ENCODE assay signal across 8 mouse cellular contexts in the genomic region with DNA sequence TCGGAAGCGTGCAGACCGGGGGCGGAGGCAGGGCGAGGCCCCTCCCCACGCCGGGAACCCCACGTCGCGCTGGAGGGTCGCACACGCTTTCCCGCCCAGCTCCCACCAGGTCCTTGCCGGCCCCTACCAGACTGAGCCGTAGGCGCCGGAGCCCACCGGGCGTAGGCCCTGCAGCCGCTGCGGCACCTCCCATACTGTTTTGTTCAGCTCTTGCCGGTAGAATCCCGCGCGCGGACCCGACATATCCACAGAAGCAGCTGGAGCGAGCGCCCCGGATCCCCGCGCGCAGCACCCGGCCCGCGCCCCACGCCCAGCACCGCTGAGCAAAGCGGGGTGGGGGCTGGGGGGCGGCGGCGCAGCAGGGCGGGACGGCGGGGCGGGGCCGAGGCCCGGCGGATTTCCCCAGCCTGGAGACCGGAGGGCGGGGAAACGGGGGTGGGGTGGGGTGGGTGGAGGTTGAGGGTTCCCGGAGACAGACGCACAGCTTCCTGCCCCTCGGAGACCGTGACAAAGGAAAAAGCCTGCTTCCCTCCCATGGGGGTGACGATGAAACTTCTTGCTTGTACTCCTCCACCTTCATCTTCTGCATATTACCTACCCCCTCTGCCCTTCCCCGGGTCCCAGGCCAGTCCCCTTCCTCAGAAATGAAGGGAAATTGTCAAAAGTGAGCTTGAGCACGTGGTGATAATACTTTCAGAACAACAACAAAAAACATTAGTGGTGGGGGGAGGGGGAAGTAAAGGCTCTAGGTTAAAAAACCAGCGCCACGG. TPM values are rescaled to one million over a fixed set of nuclear protein-coding genes. Genes with fewer than 3 reads are reported as not detected.
DNase-seq lines count a peak whose midpoint lies in the region; ATAC-seq and TF ChIP-seq lines count a peak whose summit lies in the region.

Gene Mapk11, minus strand, starts transcription at position 358 of the 770 bp plus-strand sequence.

- no peaks in the 10 kb centered on the region for H3K9me3 ChIP-seq in forebrain, embryonic 12.5 days
- no peaks in the 10 kb centered on the region for H3K9me3 ChIP-seq in hindbrain, embryonic 16.5 days (ENCODE audit: control insufficient read depth, low read length)
- no peaks in the 10 kb centered on the region for H3K9me3 ChIP-seq in limb, embryonic 10.5 days (replicated peaks)
- H3K9me3 ChIP-seq in midbrain, embryonic 11.5 days (ENCODE audit: control insufficient read depth, low read length) = no peaks in the 10 kb centered on the region

- under 1% methylated on average over 55 of the region's 61 CpGs for WGBS in forebrain, embryonic 12.5 days
- WGBS in hindbrain, embryonic 16.5 days = 1% methylated on average over 33 of the region's 61 CpGs
- WGBS in limb, embryonic 10.5 days = under 1% methylated on average over 61 of the region's 61 CpGs
- WGBS in midbrain, embryonic 11.5 days = 2% methylated on average over 48 of the region's 61 CpGs
- WGBS in thymus, adult 2 months = 1% methylated on average over 52 of the region's 61 CpGs

- peak; percentile 87 for DNase-seq in CD4-positive, CD25-positive, alpha-beta regulatory T cell, adult 2 months (ENCODE audit: low read depth, low spot score)
- peak; percentile 67 for DNase-seq in MN1 (ENCODE audit: low spot score)
- DNase-seq in limb, embryonic 10.5 days (ENCODE audit: low spot score) = peak; percentile 69
- DNase-seq in midbrain, embryonic 11.5 days (ENCODE audit: low spot score, missing footprints) = peak; percentile 95
- DNase-seq in thymus, adult 2 months = peak; percentile 67
- DNase-seq in urinary bladder, postnatal 25 days (ENCODE audit: low spot score) = no peak

- H3K27me3 ChIP-seq in forebrain, embryonic 12.5 days = peaks cover 13% of the 10 kb centered on the region
- no peaks in the 10 kb centered on the region for H3K27me3 ChIP-seq in hindbrain, embryonic 16.5 days (replicated peaks; ENCODE audit: control insufficient read depth, insufficient read depth, low read length)
- peaks cover 55% of the 10 kb centered on the region for H3K27me3 ChIP-seq in limb, embryonic 10.5 days (ENCODE audit: low read depth, poor library complexity, severe bottlenecking)
- H3K27me3 ChIP-seq in midbrain, embryonic 11.5 days (ENCODE audit: control insufficient read depth, insufficient read depth, low read length) = peaks cover 8% of the 10 kb centered on the region; the same call in 1 of the 2 replicates
- H3K27me3 ChIP-seq in thymus, adult 2 months (ENCODE audit: control insufficient read depth, insufficient read depth, low read length) = peaks cover 5% of the 10 kb centered on the region

- H3K4me3 ChIP-seq in forebrain, embryonic 12.5 days (replicated peaks) = peak within 1 kb of the TSS; percentile 69
- H3K4me3 ChIP-seq in hindbrain, embryonic 16.5 days (ENCODE audit: low read length) = peak within 1 kb of the TSS; percentile 83
- H3K4me3 ChIP-seq in limb, embryonic 10.5 days = peak within 1 kb of the TSS; percentile 79
- H3K4me3 ChIP-seq in midbrain, embryonic 11.5 days (ENCODE audit: low read depth, low read length) = peak within 1 kb of the TSS; percentile 59
- H3K4me3 ChIP-seq in thymus, adult 2 months (ENCODE audit: control insufficient read depth, insufficient read depth, low read length) = peak within 1 kb of the TSS; percentile 89

- no peak for TF ChIP-seq CTCF in thymus, adult 2 months (IDR thresholded peaks at IDR 0.05; ENCODE audit: borderline replicate concordance, control insufficient read depth, extremely low read depth, insufficient read depth, low read length, poor library complexity)

- peaks cover 54% of the 10 kb centered on the region for H3K4me1 ChIP-seq in forebrain, embryonic 12.5 days
- peaks cover 38% of the 10 kb centered on the region for H3K4me1 ChIP-seq in hindbrain, embryonic 16.5 days (ENCODE audit: control insufficient read depth, insufficient read depth, low read depth, low read length)
- H3K4me1 ChIP-seq in limb, embryonic 10.5 days = peaks cover 61% of the 10 kb centered on the region
- H3K4me1 ChIP-seq in midbrain, embryonic 11.5 days (ENCODE audit: control insufficient read depth, insufficient read depth, low read length) = peaks cover 47% of the 10 kb centered on the region
- H3K4me1 ChIP-seq in thymus, adult 2 months (replicated peaks; ENCODE audit: control insufficient read depth, insufficient read depth, low read length) = peaks cover 46% of the 10 kb centered on the region

- H3K4me2 ChIP-seq in forebrain, embryonic 12.5 days = peak within 1 kb of the TSS; percentile 79
- H3K4me2 ChIP-seq in hindbrain, embryonic 16.5 days (ENCODE audit: low read length) = peak within 1 kb of the TSS; percentile 90
- peak within 1 kb of the TSS; percentile 81 for H3K4me2 ChIP-seq in midbrain, embryonic 11.5 days

- peak; percentile 66 for ATAC-seq in forebrain, embryonic 12.5 days (ENCODE audit: low FRiP score)
- ATAC-seq in hindbrain, embryonic 16.5 days = peak; percentile 69
- ATAC-seq in midbrain, embryonic 11.5 days (ENCODE audit: low FRiP score) = peak; percentile 63

- 0 out of 2 replicates have a peak, but pooled peaks have one; percentile 36 for TF ChIP-seq POLR2A in thymus, adult 2 months (IDR thresholded peaks at IDR 0.05; ENCODE audit: control insufficient read depth, extremely low read depth, insufficient read depth, low read length, poor library complexity)

- peaks cover 27% of the 10 kb centered on the region for H3K36me3 ChIP-seq in forebrain, embryonic 12.5 days (replicated peaks)
- 0 out of 2 replicates have a peak, but pooled peaks cover 3% of the 10 kb centered on the region for H3K36me3 ChIP-seq in hindbrain, embryonic 16.5 days (ENCODE audit: control insufficient read depth, insufficient read depth, low read length)
- H3K36me3 ChIP-seq in limb, embryonic 10.5 days = peaks cover 28% of the 10 kb centered on the region
- peaks cover 6% of the 10 kb centered on the region for H3K36me3 ChIP-seq in midbrain, embryonic 11.5 days (ENCODE audit: control insufficient read depth, insufficient read depth, low read length)
- H3K36me3 ChIP-seq in thymus, adult 2 months (ENCODE audit: control insufficient read depth, insufficient read depth, low read length) = no peaks in the 10 kb centered on the region

- H3K9ac ChIP-seq in forebrain, embryonic 12.5 days = peak within 1 kb of the TSS; percentile 79
- H3K9ac ChIP-seq in hindbrain, embryonic 16.5 days (ENCODE audit: low read depth, low read length) = peak within 1 kb of the TSS; percentile 93
- peak within 1 kb of the TSS; percentile 80 for H3K9ac ChIP-seq in midbrain, embryonic 11.5 days (ENCODE audit: low read length)

- peak within 1 kb of the TSS; percentile 91 for H3K27ac ChIP-seq in forebrain, embryonic 12.5 days
- H3K27ac ChIP-seq in hindbrain, embryonic 16.5 days (ENCODE audit: low read depth, low read length) = peak within 1 kb of the TSS; percentile 88
- peak within 1 kb of the TSS; percentile 90 for H3K27ac ChIP-seq in limb, embryonic 10.5 days
- peak within 1 kb of the TSS; percentile 81 for H3K27ac ChIP-seq in midbrain, embryonic 11.5 days (ENCODE audit: low read depth, low read length)
- peak within 1 kb of the TSS; percentile 59 for H3K27ac ChIP-seq in thymus, adult 2 months (ENCODE audit: control insufficient read depth, insufficient read depth, low read length)

RNA-seq across cellular contexts. Expression of gene Mapk11, which starts in this region (rescaled TPM):
- polyA plus RNA-seq in forebrain, embryonic 12.5 days (2016; fragmentation: Nextera tagmentation; extraction: Ambion mirVana) = 46.9 and 47.4 TPM in 2 replicates
- 23.7 and 28.3 TPM in 2 replicates for polyA plus RNA-seq in hindbrain, embryonic 16.5 days (2015; fragmentation: Nextera tagmentation; extraction: Ambion mirVana)
- polyA plus RNA-seq in limb, embryonic 10.5 days (2016; fragmentation: Nextera tagmentation; extraction: Ambion mirVana) = 20.3 and 21.8 TPM in 2 replicates
- polyA plus RNA-seq in midbrain, embryonic 11.5 days (2014; fragmentation: Nextera tagmentation; extraction: Ambion mirVana) = 34.9 and 40.6 TPM in 2 replicates
- 27.3 and 28.6 TPM in 2 replicates for polyA plus RNA-seq in thymus, adult 2 months (2012; rRNA removed)
